Mouse (Mus musculus) thymus, adult 2 months (tissue): Measurements from ENCODE around the gene Anapc11.

Source experiments
- CTCF ChIP-seq: fragments of 200-500 bp; IDR thresholded peaks from 2 replicates; pipeline ENCODE4 v1.5.1; 2012; ENCODE audit warnings: mild to moderate bottlenecking, control low read depth, low read length, moderate library complexity, borderline replicate concordance; ENCODE audit not compliant: control insufficient read depth, poor library complexity, insufficient read depth; ENCODE audit errors: extremely low read depth
- POLR2A ChIP-seq: fragments of 200-500 bp; IDR thresholded peaks from 2 replicates; pipeline ENCODE4 v1.6.1; 2012; ENCODE audit warnings: mild to moderate bottlenecking, low read length, control low read depth, moderate library complexity; ENCODE audit not compliant: control insufficient read depth, poor library complexity, insufficient read depth; ENCODE audit errors: extremely low read depth

DNA sequence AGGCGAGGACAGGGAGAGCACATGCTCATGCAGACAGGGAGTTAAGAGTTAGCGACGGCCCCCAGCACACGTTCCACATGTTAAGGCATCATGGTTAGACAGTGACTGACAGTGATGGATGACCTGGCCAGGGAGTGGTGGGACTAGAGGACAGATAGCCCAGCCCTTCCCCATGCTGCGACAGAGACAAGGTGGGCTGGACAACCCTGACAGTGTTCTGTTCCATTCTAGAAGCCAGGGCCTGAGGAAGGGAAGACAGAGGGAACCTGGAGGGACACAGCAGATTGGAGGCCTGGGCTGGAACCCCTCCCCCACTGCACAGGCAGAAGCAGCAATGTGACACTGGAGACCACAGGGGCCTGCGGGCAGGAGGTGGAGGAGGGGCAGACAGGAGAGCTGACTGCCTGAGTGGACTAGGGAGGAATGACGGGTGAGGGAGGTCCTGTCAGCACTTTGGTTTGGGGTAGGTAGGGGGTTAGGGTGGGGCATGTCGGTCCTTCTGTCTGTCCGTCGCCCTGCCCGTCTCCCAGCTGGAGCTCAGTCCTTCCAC lies 19.5 kb upstream of the Anapc11 start:
- TF ChIP-seq CTCF, result no peak
- TF ChIP-seq POLR2A, result no peak
